Mouse (Mus musculus) B cell, adult 67 days (primary cell): ENCODE data around the gene Fam83g. TPM values are rescaled to one million over a fixed set of nuclear protein-coding genes. Genes with fewer than 3 reads are reported as not detected.

Source experiments
- total RNA-seq, 2 experiments: library from RNA; stranded (reverse); gene quantifications; 4 replicates each; pipeline ENCODE4 v1.2.4; 2023

Gene Fam83g
- 1 to 10 TPM; 4.2 to 5.7 TPM for total RNA-seq

DNA sequence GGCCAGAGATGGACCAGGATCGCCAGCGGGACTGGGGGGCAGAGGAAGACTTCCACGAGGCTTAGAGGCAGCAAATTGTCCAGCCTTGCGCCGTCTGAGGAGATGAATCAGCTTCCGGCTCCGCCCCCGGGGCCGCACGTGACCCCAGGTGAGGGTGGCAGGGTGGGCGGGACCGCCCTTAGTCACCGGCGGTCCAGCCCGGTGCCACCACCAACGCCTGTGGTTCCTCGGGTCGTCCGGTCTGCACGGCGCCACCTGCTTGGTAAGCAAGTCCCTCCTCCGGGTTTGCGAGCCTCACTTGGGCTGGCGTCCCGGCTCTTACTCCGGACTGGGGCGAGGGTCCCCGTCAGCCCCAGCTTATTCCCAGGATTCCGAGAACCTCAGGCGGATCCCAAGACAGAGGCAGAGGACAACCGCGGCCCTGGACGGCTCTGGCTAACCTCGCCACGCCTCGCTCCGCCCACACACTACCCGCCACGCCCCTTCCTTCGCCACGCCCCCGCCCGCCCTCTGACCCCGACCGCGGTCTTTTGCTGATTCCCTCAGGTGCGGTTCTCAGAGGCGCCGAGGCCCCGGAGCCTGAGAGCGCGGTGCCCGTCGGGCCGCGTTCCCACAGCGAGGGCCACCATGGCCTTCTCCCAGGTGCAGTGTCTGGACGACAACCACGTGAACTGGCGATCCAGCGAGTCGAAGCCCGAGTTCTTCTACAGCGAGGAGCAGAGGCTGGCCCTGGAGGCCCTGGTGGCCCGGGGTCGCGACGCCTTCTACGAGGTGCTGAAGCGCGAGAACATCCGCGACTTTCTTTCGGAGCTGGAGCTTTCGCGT is at the start of gene Fam83g:
TSS of gene Fam83g (plus strand) at position 185 of the 825 bp plus-strand sequence.

GRCm38 (mm10) chr11:61652686-61653447 is 31.0 kb upstream of the Fam83g start, which contains the start of gene Grap:
Gene Grap, plus strand, starts transcription at chr11:61653265.

DNA sequence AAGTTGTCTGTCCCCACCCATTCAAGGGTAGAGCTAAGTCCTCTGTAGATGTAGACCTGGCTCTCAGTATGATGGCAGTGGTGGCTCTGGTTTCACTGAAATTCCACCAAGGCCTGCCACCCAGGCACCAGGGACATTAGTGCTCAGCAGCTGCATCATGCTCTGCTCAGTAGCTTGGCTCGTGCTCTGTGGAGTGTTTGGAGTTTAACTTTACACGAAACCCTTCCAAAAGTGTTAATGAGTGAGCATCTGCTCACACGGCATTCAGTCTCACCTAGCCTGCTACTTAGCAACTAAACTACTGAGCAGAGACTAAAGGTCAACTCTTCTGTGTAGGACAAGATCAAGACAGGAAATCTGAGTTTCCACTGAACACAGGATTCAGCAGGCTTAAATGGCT is 36.7 kb downstream of the Fam83g start, which contains the start of gene Slc5a10:
TSS of gene Slc5a10 (minus strand) at position 191 of the 400 bp plus-strand sequence.

Other genes with a start within 250 kb of the Fam83g start
- not detected for gene Rnf112, start 230.0 kb upstream of the Fam83g start, total RNA-seq
- not detected for gene Mfap4, start 198.7 kb upstream of the Fam83g start, total RNA-seq
- gene Mapk7, start 189.7 kb upstream of the Fam83g start, total RNA-seq, result 10 to 100 TPM; 24.2 to 27.4 TPM
- 1 to 10 TPM in 1 of 2 experiments, not detected in 1; 2.1 TPM for gene B9d1, start 178.9 kb upstream of the Fam83g start, total RNA-seq
- 1 to 10 TPM; 5.4 to 5.9 TPM for gene Epn2, start 104.4 kb upstream of the Fam83g start, total RNA-seq
- gene Grap, start 30.8 kb upstream of the Fam83g start, total RNA-seq, result 100 to 1,000 TPM; 250 to 294 TPM
- not detected for gene Slc5a10, start 36.7 kb downstream of the Fam83g start, total RNA-seq
- gene Prpsap2, start 78.0 kb downstream of the Fam83g start, total RNA-seq, result 10 to 100 TPM; 53.8 to 60.0 TPM
- gene Ulk2, start 171.0 kb downstream of the Fam83g start, total RNA-seq, result 10 to 100 TPM; 30.6 to 36.9 TPM
- 10 to 100 TPM; 61.4 to 64.8 TPM for gene Akap10, start 246.2 kb downstream of the Fam83g start, total RNA-seq